Mouse (Mus musculus): ENCODE data around the gene Mink1. TPM values are rescaled to one million over a fixed set of nuclear protein-coding genes. Genes with fewer than 3 reads are reported as not detected.

Gene Mink1
- polyA plus RNA-seq, 1 experiment from 2014 or later, result 17.9 TPM

GRCm38 (mm10) chr11:70658942-70659341 is 96.3 kb downstream of the Mink1 start:
- ATAC-seq (replicated peaks), result no peak
- 82% methylated on average over 8 of the region's 8 CpGs for WGBS
- H3K9me3 ChIP-seq, result no peaks in the 10 kb centered on the region

DNA sequence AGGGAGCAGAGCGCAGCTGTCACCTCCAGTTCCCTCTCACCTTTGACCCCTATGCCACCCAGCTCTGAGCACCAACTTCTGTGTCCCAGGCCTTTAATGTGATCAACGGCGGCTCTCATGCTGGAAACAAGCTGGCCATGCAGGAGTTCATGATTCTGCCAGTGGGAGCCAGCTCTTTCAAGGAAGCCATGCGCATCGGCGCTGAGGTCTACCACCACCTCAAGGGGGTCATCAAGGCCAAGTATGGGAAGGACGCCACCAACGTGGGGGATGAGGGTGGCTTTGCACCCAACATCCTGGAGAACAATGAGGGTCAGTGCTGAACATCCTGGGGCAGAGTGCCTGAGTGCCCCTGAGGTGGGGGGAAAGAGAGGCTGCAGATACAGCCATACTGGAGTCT is 97.9 kb downstream of the Mink1 start:
- Histone ChIP-seq H3K9ac (no peak overlapping the region), H3K4me2 (no peak overlapping the region), H3K27me3 (replicated peaks) (0 out of 2 replicates have a peak, but pooled peaks cover 2% of the 10 kb centered on the region), H3K9me3 (no peaks in the 10 kb centered on the region), H3K4me3 (no peak overlapping the region), H3K36me3 (replicated peaks) (peaks cover 29% of the 10 kb centered on the region), H3K4me1 (peaks cover 11% of the 10 kb centered on the region), H3K27ac (no peak overlapping the region)
- ATAC-seq (replicated peaks), result no peak
- 92% methylated on average over 8 of the region's 8 CpGs for WGBS

More at GRCm38 (mm10) chr11:70658942-70659341, 96.3 kb downstream of the Mink1 start:
- H3K4me1 ChIP-seq, result peaks cover 17% of the 10 kb centered on the region
- no peak overlapping the region for H3K9ac ChIP-seq
- H3K36me3 ChIP-seq (replicated peaks), result peaks cover 17% of the 10 kb centered on the region
- H3K4me2 ChIP-seq, result no peak overlapping the region
- H3K27me3 ChIP-seq (replicated peaks), result 0 out of 2 replicates have a peak, but pooled peaks cover 2% of the 10 kb centered on the region
- no peak overlapping the region for H3K4me3 ChIP-seq
- H3K27ac ChIP-seq, result no peak overlapping the region

GRCm38 (mm10) chr11:70663101-70663500 is 100.4 kb downstream of the Mink1 start:
- WGBS, result 86% methylated on average over 8 of the region's 8 CpGs
- Histone ChIP-seq H3K4me3 (no peak overlapping the region), H3K36me3 (replicated peaks) (peaks cover 29% of the 10 kb centered on the region), H3K9ac (no peak overlapping the region), H3K9me3 (no peaks in the 10 kb centered on the region), H3K4me1 (peaks cover 12% of the 10 kb centered on the region), H3K27ac (no peak overlapping the region), H3K27me3 (replicated peaks) (no peaks in the 10 kb centered on the region), H3K4me2 (no peak overlapping the region)
- ATAC-seq (replicated peaks), result no peak

- Histone ChIP-seq H3K27ac (no peak overlapping the region), H3K27me3 (replicated peaks) (no peaks in the 10 kb centered on the region), H3K9me3 (no peaks in the 10 kb centered on the region), H3K4me3 (no peak overlapping the region), H3K36me3 (replicated peaks) (peaks cover 29% of the 10 kb centered on the region), H3K4me2 (no peak overlapping the region), H3K4me1 (peaks cover 15% of the 10 kb centered on the region), H3K9ac (no peak overlapping the region)
- 92% methylated on average over 6 of the region's 6 CpGs for WGBS
- ATAC-seq (replicated peaks), result no peak
Observed at GRCm38 (mm10) chr11:70663957-70664356, 101.3 kb downstream of the Mink1 start.

Other genes starting within 250 kb of the Mink1 start
- 0.22 TPM in 1 of 2 replicates, not detected in the other for gene Alox12e, start 240.3 kb upstream of the Mink1 start, polyA plus RNA-seq (2015; fragmentation: Nextera tagmentation; extraction: Ambion mirVana)
- 0.06 TPM in 1 of 2 replicates, not detected in the other for gene Alox15, start 210.8 kb upstream of the Mink1 start, polyA plus RNA-seq (2015; fragmentation: Nextera tagmentation; extraction: Ambion mirVana)
- gene Pelp1, start 152.8 kb upstream of the Mink1 start, polyA plus RNA-seq (2015; fragmentation: Nextera tagmentation; extraction: Ambion mirVana), result 32.6 and 33.8 TPM in 2 replicates
- 53.6 and 53.8 TPM in 2 replicates for gene Arrb2, start 130.2 kb upstream of the Mink1 start, polyA plus RNA-seq (2015; fragmentation: Nextera tagmentation; extraction: Ambion mirVana)
- gene Med11, start 111.0 kb upstream of the Mink1 start, polyA plus RNA-seq (2015; fragmentation: Nextera tagmentation; extraction: Ambion mirVana), result 46.2 and 49.5 TPM in 2 replicates
- 0.61 and 0.62 TPM in 2 replicates for gene Zmynd15, start 103.4 kb upstream of the Mink1 start, polyA plus RNA-seq (2015; fragmentation: Nextera tagmentation; extraction: Ambion mirVana)
- 2.5 and 2.9 TPM in 2 replicates for gene Cxcl16, start 102.9 kb upstream of the Mink1 start, polyA plus RNA-seq (2015; fragmentation: Nextera tagmentation; extraction: Ambion mirVana)
- gene Tm4sf5, start 57.6 kb upstream of the Mink1 start, polyA plus RNA-seq (2015; fragmentation: Nextera tagmentation; extraction: Ambion mirVana), result 3.8 and 4.0 TPM in 2 replicates
- gene Vmo1, start 48.3 kb upstream of the Mink1 start, polyA plus RNA-seq (2015; fragmentation: Nextera tagmentation; extraction: Ambion mirVana), result 0.46 TPM in 1 of 2 replicates, not detected in the other
- 0.14 and 0.27 TPM in 2 replicates for gene Gltpd2, start 43.7 kb upstream of the Mink1 start, polyA plus RNA-seq (2015; fragmentation: Nextera tagmentation; extraction: Ambion mirVana)
- 777 and 795 TPM in 2 replicates for gene Psmb6, start 37.5 kb upstream of the Mink1 start, polyA plus RNA-seq (2015; fragmentation: Nextera tagmentation; extraction: Ambion mirVana)
- not detected in 2 replicates for gene Gm40193, start 29.9 kb upstream of the Mink1 start, polyA plus RNA-seq (2015; fragmentation: Nextera tagmentation; extraction: Ambion mirVana)
- 13.8 and 14.8 TPM in 2 replicates for gene Pld2, start 22.8 kb upstream of the Mink1 start, polyA plus RNA-seq (2015; fragmentation: Nextera tagmentation; extraction: Ambion mirVana)
- gene 4930544D05Rik, start 53.0 kb downstream of the Mink1 start, polyA plus RNA-seq (2015; fragmentation: Nextera tagmentation; extraction: Ambion mirVana), result not detected in 2 replicates
- not detected in 2 replicates for gene Chrne, start 56.3 kb downstream of the Mink1 start, polyA plus RNA-seq (2015; fragmentation: Nextera tagmentation; extraction: Ambion mirVana)
- gene Gp1ba, start 76.2 kb downstream of the Mink1 start, polyA plus RNA-seq (2015; fragmentation: Nextera tagmentation; extraction: Ambion mirVana), result 0.11 and 0.14 TPM in 2 replicates
- 114 and 122 TPM in 2 replicates for gene Rnf167, start 84.4 kb downstream of the Mink1 start, polyA plus RNA-seq (2015; fragmentation: Nextera tagmentation; extraction: Ambion mirVana)
- gene Slc25a11, start 84.6 kb downstream of the Mink1 start, polyA plus RNA-seq (2015; fragmentation: Nextera tagmentation; extraction: Ambion mirVana), result 180 and 181 TPM in 2 replicates
- 659 and 665 TPM in 2 replicates for gene Pfn1, start 91.8 kb downstream of the Mink1 start, polyA plus RNA-seq (2015; fragmentation: Nextera tagmentation; extraction: Ambion mirVana)
- gene Eno3, start 94.3 kb downstream of the Mink1 start, polyA plus RNA-seq (2015; fragmentation: Nextera tagmentation; extraction: Ambion mirVana), result 8.0 and 8.3 TPM in 2 replicates
- gene Spag7, start 106.5 kb downstream of the Mink1 start, polyA plus RNA-seq (2015; fragmentation: Nextera tagmentation; extraction: Ambion mirVana), result 171 and 173 TPM in 2 replicates
- 23.5 and 25.0 TPM in 2 replicates for gene Camta2, start 125.2 kb downstream of the Mink1 start, polyA plus RNA-seq (2015; fragmentation: Nextera tagmentation; extraction: Ambion mirVana)
- 1.0 and 1.7 TPM in 2 replicates for gene Inca1, start 137.3 kb downstream of the Mink1 start, polyA plus RNA-seq (2015; fragmentation: Nextera tagmentation; extraction: Ambion mirVana)
- 1.9 TPM in 2 replicates for gene Kif1c, start 137.7 kb downstream of the Mink1 start, polyA plus RNA-seq (2015; fragmentation: Nextera tagmentation; extraction: Ambion mirVana)
- 16.7 and 16.8 TPM in 2 replicates for gene Zfp3, start 201.3 kb downstream of the Mink1 start, polyA plus RNA-seq (2015; fragmentation: Nextera tagmentation; extraction: Ambion mirVana)
- gene Scimp, start 249.7 kb downstream of the Mink1 start, polyA plus RNA-seq (2015; fragmentation: Nextera tagmentation; extraction: Ambion mirVana), result not detected in 2 replicates